Mouse (Mus musculus) macrophage (primary cell): ENCODE results near the gene Adgre5. TPM values are rescaled to one million over a fixed set of nuclear protein-coding genes. Genes with fewer than 3 reads are reported as not detected.

Experiments used
- polyA plus RNA-seq: library from polyadenylated mRNA; stranded (reverse); fragments of 250-400 nt; gene quantifications from 3 replicates; pipeline ENCODE4 v1.2.4, GENCODE M21; 2018; ENCODE audit warnings: inconsistent platforms

The Adgre5 gene
- polyA plus RNA-seq, 1 experiment from 2014 or later: 147 TPM

Other genes starting within 250 kb of the Adgre5 start
- not detected in 3 replicates for gene Olfr370, start 205.5 kb downstream of the Adgre5 start, polyA plus RNA-seq
- 83.2 to 159 TPM (median 130 TPM) in 3 replicates for gene Ndufb7, start 174.7 kb downstream of the Adgre5 start, polyA plus RNA-seq
- gene Tecr, start 133.4 kb downstream of the Adgre5 start, polyA plus RNA-seq: 128 to 166 TPM (median 160 TPM) in 3 replicates
- gene Dnajb1, start 133.1 kb downstream of the Adgre5 start, polyA plus RNA-seq: 13.5 to 19.5 TPM (median 18.1 TPM) in 3 replicates
- 61.6 to 92.5 TPM (median 64.4 TPM) in 3 replicates for gene Gipc1, start 88.6 kb downstream of the Adgre5 start, polyA plus RNA-seq
- 0.59 to 8.8 TPM (median 1.3 TPM) in 3 replicates for gene Ptger1, start 74.6 kb downstream of the Adgre5 start, polyA plus RNA-seq
- 76.4 to 110 TPM (median 109 TPM) in 3 replicates for gene Pkn1, start 42.1 kb downstream of the Adgre5 start, polyA plus RNA-seq
- gene Ddx39, start 26.1 kb downstream of the Adgre5 start, polyA plus RNA-seq: 12.5 to 63.9 TPM (median 26.0 TPM) in 3 replicates
- gene Adgrl1, start 158.8 kb upstream of the Adgre5 start, polyA plus RNA-seq: 0.04 to 0.09 TPM (median 0.05 TPM) in 3 replicates
- gene Gm10644, start 213.9 kb upstream of the Adgre5 start, polyA plus RNA-seq: 0.06 to 0.11 TPM (median 0.07 TPM) in 3 replicates
- gene Asf1b, start 214.2 kb upstream of the Adgre5 start, polyA plus RNA-seq: 3.8 to 22.0 TPM (median 9.5 TPM) in 3 replicates
- 59.2 to 70.1 TPM (median 67.5 TPM) in 3 replicates for gene Prkaca, start 231.7 kb upstream of the Adgre5 start, polyA plus RNA-seq